Mouse (Mus musculus): Measurements from ENCODE around the gene Cers3. TPM values are rescaled to one million over a fixed set of nuclear protein-coding genes. Genes with fewer than 3 reads are reported as not detected.

Cers3 gene
- total and polyA plus RNA-seq, 3 experiments: 0.04 TPM; not detected in 2

- no peaks in the 10 kb centered on the region for H3K27me3 ChIP-seq (ENCODE audit: control insufficient read depth in 1 of 2, insufficient read depth in 2 of 2, low read length in 2 of 2)
- TF ChIP-seq BHLHE40 (IDR thresholded peaks at IDR 0.05; ENCODE audit: borderline replicate concordance, low read depth, low read length) (no peak), MAZ (IDR thresholded peaks at IDR 0.05; ENCODE audit: low read depth, low read length) (no peak), MXI1 (IDR thresholded peaks at IDR 0.05; ENCODE audit: low read depth, low read length) (no peak), ZMIZ1 (IDR thresholded peaks at IDR 0.05; ENCODE audit: low read depth, low read length) (no peak), TAL1 (IDR thresholded peaks at IDR 0.05; ENCODE audit: low read length) (no peak), UBTF (IDR thresholded peaks at IDR 0.05; ENCODE audit: borderline replicate concordance, insufficient read depth, low read depth, low read length) (no peak), JUND (IDR thresholded peaks at IDR 0.05; ENCODE audit: low read depth, low read length) (no peak), NELFE (IDR thresholded peaks at IDR 0.05; ENCODE audit: low read depth, low read length) (no peak), MAX (IDR thresholded peaks at IDR 0.05; ENCODE audit: low read length) (no peak), POLR2AphosphoS2 (IDR thresholded peaks at IDR 0.05; ENCODE audit: low read length) (no peak), NRF1 (IDR thresholded peaks at IDR 0.05; ENCODE audit: insufficient read depth, low read depth, low read length, poor library complexity, severe bottlenecking) (no peak), USF1 (IDR thresholded peaks at IDR 0.05; ENCODE audit: low read depth, low read length) (no peak), MYB (IDR thresholded peaks at IDR 0.05; ENCODE audit: low read depth, low read length) (no peak), ZNF384 (IDR thresholded peaks at IDR 0.05; ENCODE audit: low read depth, low read length) (no peak), KAT2A (conservative IDR thresholded peaks at IDR 0.05; ENCODE audit: low read depth, low read length) (no peak), CTCF (IDR thresholded peaks at IDR 0.05 in 2 of 3, conservative IDR thresholded peaks at IDR 0.05 in 1 of 3; ENCODE audit: control insufficient read depth in 1 of 3, insufficient read depth in 1 of 3, low read depth in 2 of 3, low read length in 3 of 3, poor library complexity in 1 of 3, severe bottlenecking in 1 of 3) (no peak), MAFK (IDR thresholded peaks at IDR 0.05; ENCODE audit: borderline replicate concordance, low read depth, low read length) (no peak), POLR2AphosphoS5 (IDR thresholded peaks at IDR 0.05; ENCODE audit: borderline replicate concordance, low read depth, low read length) (no peak), USF2 (IDR thresholded peaks at IDR 0.05; ENCODE audit: borderline replicate concordance in 1 of 2, insufficient read depth in 1 of 2, low read depth in 1 of 2, low read length in 2 of 2) (no peak), CHD2 (IDR thresholded peaks at IDR 0.05; ENCODE audit: low read length) (no peak)
Observed at GRCm38 (mm10) chr7:66873235-66873634, 129.9 kb downstream of the Cers3 start.

More at GRCm38 (mm10) chr7:66873235-66873634, 129.9 kb downstream of the Cers3 start:
- no peaks in the 10 kb centered on the region for H3K4me1 ChIP-seq (ENCODE audit: control insufficient read depth in 1 of 2, insufficient read depth in 2 of 2, low read length in 2 of 2)
- no peak overlapping the region for H3K4me3 ChIP-seq (ENCODE audit: control insufficient read depth in 1 of 2, insufficient read depth in 1 of 2, low read depth in 2 of 2, low read length in 2 of 2)
- H3K36me3 ChIP-seq (ENCODE audit: control insufficient read depth in 1 of 2, insufficient read depth in 2 of 2, low read length in 2 of 2): no peaks in the 10 kb centered on the region
- no peak overlapping the region for H3K9ac ChIP-seq (ENCODE audit: control insufficient read depth, low read depth, low read length, poor library complexity, severe bottlenecking)
- H3K27ac ChIP-seq (ENCODE audit: control insufficient read depth, low read depth, low read length): no peak overlapping the region
- DNase-seq (ENCODE audit: low read depth, low spot score): no peak
- H3K79me2 ChIP-seq (ENCODE audit: control insufficient read depth, insufficient read depth, low read length, poor library complexity): no peaks in the 10 kb centered on the region
- no peaks in the 10 kb centered on the region for H3K9me3 ChIP-seq (replicated peaks; ENCODE audit: insufficient read depth, low read length)

Other genes with a start within 250 kb of the Cers3 start
- 6.8 and 7.1 TPM in 2 replicates for gene Asb7, start 53.9 kb upstream of the Cers3 start, total RNA-seq (2012; rRNA removed)
- gene Asb7, start 53.9 kb upstream of the Cers3 start, polyA plus RNA-seq (2012; ENCODE audit: insufficient read depth in 1 of 2, insufficient read length in 2 of 2, low read depth in 1 of 2, low replicate concordance in 2 of 2, missing spikeins in 1 of 2): 10 to 100 TPM in 1 of 2 experiments, not detected in 1; 12.5 TPM
- gene Lins1, start 53.6 kb upstream of the Cers3 start, total RNA-seq (2012; rRNA removed): 6.9 and 9.1 TPM in 2 replicates
- 10 to 100 TPM in 1 of 2 experiments, not detected in 1; 14.5 TPM for gene Lins1, start 53.6 kb upstream of the Cers3 start, polyA plus RNA-seq (2012; ENCODE audit: insufficient read depth in 1 of 2, insufficient read length in 2 of 2, low read depth in 1 of 2, low replicate concordance in 2 of 2, missing spikeins in 1 of 2)
- 0.16 and 0.42 TPM in 2 replicates for gene Adamts17, start 96.2 kb downstream of the Cers3 start, total RNA-seq (2012; rRNA removed)
- under 1 TPM in 1 of 2 experiments, not detected in 1; 0.33 TPM for gene Adamts17, start 96.2 kb downstream of the Cers3 start, polyA plus RNA-seq (2012; ENCODE audit: insufficient read depth in 1 of 2, insufficient read length in 2 of 2, low read depth in 1 of 2, low replicate concordance in 2 of 2, missing spikeins in 1 of 2)

Measured in MEL (cell line).